Mouse (Mus musculus): Measurements from ENCODE around the gene Eif4b. TPM values are rescaled to one million over a fixed set of nuclear protein-coding genes. Genes with fewer than 3 reads are reported as not detected.

Eif4b gene
- 100 to 1,000 TPM; 130 to 147 TPM for total RNA-seq (2021)
- long read RNA-seq, experiment 1, transcript Eif4b-201 (15 exons, 3,854 nt): major isoform, 57 of 86 reads
- long read RNA-seq, experiment 1, partial matches to known transcripts: 20 of 86 reads
- long read RNA-seq, experiment 1, other reads (novel, unspliced or antisense): 9 of 86 reads
- long read RNA-seq, experiment 2, transcript Eif4b-201 (15 exons, 3,854 nt): major isoform, 62 of 92 reads
- long read RNA-seq, experiment 2, partial matches to known transcripts: 23 of 92 reads
- long read RNA-seq, experiment 2, other reads (novel, unspliced or antisense): 7 of 92 reads

- intact Hi-C loops (cut with DNase I): no loop called here
- DNase-seq: peak; percentile 99
Observed at GRCm38 (mm10) chr15:102073559-102074069, at the start of gene Eif4b. Eif4b (plus strand) TSS chr15:102073773.

GRCm38 (mm10) chr15:102023888-102024287 lies 49.7 kb upstream of the Eif4b start:
- no peak for DNase-seq
- intact Hi-C loops (cut with DNase I): no loop called here

- no peak for DNase-seq
- intact Hi-C loops (cut with DNase I): no loop called here
Observed at GRCm38 (mm10) chr15:102025136-102025872, 48.3 kb upstream of the Eif4b start.

- DNase-seq: no peak
- intact Hi-C loops (cut with DNase I): no loop called here
Observed at GRCm38 (mm10) chr15:102026430-102026829, 47.1 kb upstream of the Eif4b start.

- intact Hi-C loops (cut with DNase I): no loop called here
- no peak for DNase-seq
Observed at GRCm38 (mm10) chr15:102028040-102028439, 45.5 kb upstream of the Eif4b start, which contains the start of gene Krt18. Krt18 (plus strand) TSS chr15:102028180.

- no peak for DNase-seq
- intact Hi-C loops (cut with DNase I): no loop called here
Observed at GRCm38 (mm10) chr15:102034121-102035053, 39.2 kb upstream of the Eif4b start.

GRCm38 (mm10) chr15:102040277-102040676 lies 33.3 kb upstream of the Eif4b start:
- intact Hi-C loops (cut with DNase I): no loop called here

GRCm38 (mm10) chr15:102041951-102042350 lies 31.6 kb upstream of the Eif4b start:
- no peak for DNase-seq
- intact Hi-C loops (cut with DNase I): no loop called here

More at GRCm38 (mm10) chr15:102040277-102040676, 33.3 kb upstream of the Eif4b start:
- DNase-seq: no peak

- intact Hi-C loops (cut with DNase I): no loop called here
- DNase-seq: no peak
Observed at GRCm38 (mm10) chr15:102044745-102045144, 28.8 kb upstream of the Eif4b start.

GRCm38 (mm10) chr15:102045691-102046090 lies 27.9 kb upstream of the Eif4b start:
- intact Hi-C loops (cut with DNase I): no loop called here
- DNase-seq: no peak

- DNase-seq: no peak
- intact Hi-C loops (cut with DNase I): no loop called here
Observed at GRCm38 (mm10) chr15:102048006-102048405, 25.6 kb upstream of the Eif4b start.

- intact Hi-C loops (cut with DNase I): no loop called here
Observed at GRCm38 (mm10) chr15:102049871-102050270, 23.7 kb upstream of the Eif4b start.

GRCm38 (mm10) chr15:102051920-102052683 lies 21.5 kb upstream of the Eif4b start:
- intact Hi-C loops (cut with DNase I): no loop called here
- DNase-seq: peak; percentile 45 to 48

More at GRCm38 (mm10) chr15:102049871-102050270, 23.7 kb upstream of the Eif4b start:
- no peak for DNase-seq

GRCm38 (mm10) chr15:102056495-102057174 lies 16.9 kb upstream of the Eif4b start:
- DNase-seq: peak; percentile 16 to 25
- intact Hi-C loops (cut with DNase I): no loop called here

- intact Hi-C loops (cut with DNase I): loop anchor here (1.0 to 5.0 kb wide), 3 partner anchors 77 to 728 kb away; no protein-coding TSS in a partner anchor
- DNase-seq: peak; percentile 95 to 98
Observed at GRCm38 (mm10) chr15:102065661-102066325, 7.8 kb upstream of the Eif4b start.

GRCm38 (mm10) chr15:102070476-102071467 lies 2.8 kb upstream of the Eif4b start:
- DNase-seq: no peak
- intact Hi-C loops (cut with DNase I): no loop called here

- no peak for DNase-seq
- intact Hi-C loops (cut with DNase I): no loop called here
Observed at GRCm38 (mm10) chr15:102072963-102073558, 512 bp upstream of the Eif4b start.

All from heart, postnatal 14 days (tissue).